Mouse (Mus musculus) c-Kit-positive CD71-positive TER-119-negative erythroid progenitor cells, embryonic 14.5 days (primary cell): ENCODE data around the gene Tbc1d17.
"Not testable (repeated sequence)": the region's sequence is repeated elsewhere in the genome, so short reads cannot be mapped to it uniquely, and the experiment has no call there.

Source experiments
- DNase-seq: peaks from one replicate; pipeline ENCODE4 v3.0.0-alpha.2; 2013; ENCODE audit warnings: low read depth

Tbc1d17 gene

DNA sequence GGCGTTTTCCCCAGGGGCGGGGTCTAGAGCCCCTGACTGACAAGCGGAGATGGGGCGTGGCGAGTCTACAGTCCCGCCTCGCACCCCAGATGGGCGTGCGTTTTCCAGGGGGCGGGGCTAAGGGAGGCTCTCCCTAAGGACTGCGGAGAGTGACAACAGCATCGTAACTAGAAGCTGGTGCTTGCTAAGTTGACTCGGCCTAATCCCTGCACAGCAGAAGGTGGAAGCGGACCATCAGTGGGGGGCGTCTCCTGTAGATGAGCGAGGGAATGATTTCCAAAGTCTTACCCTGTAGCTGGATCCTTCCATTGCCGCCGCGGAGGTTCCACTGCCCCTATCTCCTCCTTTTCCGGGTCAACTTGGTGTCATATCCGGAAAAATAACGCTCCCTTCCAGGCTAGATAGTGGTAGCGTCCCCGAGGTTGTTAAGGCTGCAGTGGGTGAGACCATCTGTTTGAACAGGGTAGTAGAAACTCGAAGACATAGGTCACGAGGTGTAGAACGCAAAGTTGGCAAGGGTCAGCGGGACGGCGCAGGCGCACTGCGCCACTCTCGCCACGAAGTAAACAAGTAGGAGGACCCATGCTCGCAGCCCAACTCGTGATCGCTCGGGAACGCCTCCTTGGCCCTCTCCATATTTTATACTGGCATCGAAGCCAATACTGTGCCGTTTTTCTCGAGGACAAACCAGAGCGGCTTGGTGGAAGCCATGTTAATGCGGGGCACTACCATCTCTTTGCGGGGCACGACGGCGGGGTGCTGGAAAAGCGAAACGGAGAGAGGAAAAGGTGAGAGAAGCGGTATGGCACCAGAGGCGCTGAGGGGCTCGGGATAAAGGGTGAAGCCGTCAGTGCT lies at the start of gene Tbc1d17, which contains the start of gene Akt1s1:
Gene Tbc1d17 (minus strand): TSS at position 519 of the 855 bp plus-strand sequence.
Gene Akt1s1 (plus strand): TSS at position 431 of the 855 bp plus-strand sequence.
- DNase-seq, result peak; percentile 97

DNA sequence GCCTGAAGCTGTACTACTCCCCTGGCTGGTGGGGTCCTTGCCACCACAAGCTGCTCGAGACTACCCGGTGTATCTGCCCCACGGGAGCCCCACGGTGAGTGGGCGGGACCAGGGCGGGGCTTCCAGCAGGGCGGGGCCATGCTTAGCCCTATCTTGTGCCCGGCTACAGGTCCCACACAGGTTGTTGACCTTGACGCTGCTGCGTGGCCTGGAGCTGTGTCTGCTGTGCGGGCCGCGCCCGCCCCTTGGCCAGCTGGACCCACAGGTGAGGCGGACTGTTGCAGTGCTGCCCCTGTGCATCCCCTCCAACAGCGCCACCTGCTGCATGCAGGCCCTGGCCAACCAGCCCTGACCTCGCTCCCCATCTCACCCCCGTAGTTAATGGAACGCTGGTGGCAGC lies 49.7 kb upstream of the Tbc1d17 start:
- no peak for DNase-seq

DNA sequence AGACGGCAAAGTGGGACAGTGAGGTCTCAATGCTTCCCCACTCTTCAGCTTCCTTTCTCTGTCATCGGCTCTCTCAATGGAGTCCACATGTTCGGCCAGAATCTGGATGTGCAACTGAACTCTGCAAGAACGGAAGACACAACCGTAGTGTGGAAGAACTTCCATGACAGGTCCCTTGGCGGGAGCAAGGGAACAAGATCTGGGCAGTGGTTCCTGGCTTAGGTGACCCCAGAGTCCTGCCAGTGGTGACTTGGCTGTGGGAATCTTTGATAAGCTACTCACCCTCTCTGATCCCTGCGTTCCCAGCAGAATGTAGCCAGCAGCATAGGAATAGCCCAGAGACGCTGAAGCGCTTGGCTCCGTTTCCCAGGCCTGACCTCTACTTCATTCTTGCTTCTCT lies 47.6 kb upstream of the Tbc1d17 start:
- DNase-seq, result no peak

DNA sequence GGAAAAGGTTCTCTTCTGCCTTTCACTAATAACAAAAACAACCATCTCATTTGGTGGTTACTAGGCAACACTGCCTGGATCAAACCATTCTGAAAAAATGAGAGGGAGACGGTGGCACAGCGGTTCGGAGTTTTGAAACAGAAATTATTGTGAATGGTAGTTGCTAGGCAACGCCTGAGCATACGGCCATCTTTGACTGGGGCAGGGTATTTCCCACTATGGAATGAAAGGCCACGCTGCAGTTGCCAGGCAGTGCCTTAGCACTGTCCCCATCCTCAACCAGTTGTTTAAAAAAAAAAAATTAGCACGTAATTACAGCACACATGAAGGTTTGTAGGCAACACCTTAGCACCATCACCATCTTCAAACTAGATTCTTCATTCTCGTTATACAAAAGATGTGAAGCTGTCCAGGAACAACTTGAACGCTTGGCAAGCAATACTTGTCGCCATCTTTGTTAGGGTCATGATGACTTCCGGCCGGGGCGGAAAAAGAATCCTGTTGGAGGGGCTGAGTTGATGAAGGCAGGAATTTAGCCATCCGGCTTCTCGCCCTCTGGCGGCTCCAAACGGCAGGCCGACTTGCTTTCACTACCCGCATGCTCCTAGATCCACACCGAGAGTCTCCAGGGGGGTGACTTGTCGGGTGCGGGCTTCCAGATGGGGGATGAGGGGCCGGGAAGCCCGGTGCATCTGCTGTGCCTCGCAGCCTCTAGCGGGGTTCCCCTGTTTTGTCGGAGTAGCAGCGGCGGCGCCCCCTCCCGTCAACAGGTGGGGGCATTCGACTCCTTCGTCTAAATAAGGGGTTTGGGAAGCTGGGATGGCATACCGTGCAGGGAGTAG lies 46.9 kb upstream of the Tbc1d17 start, which contains the start of gene Fuz:
Gene Fuz (plus strand): TSS at position 487 of the 842 bp plus-strand sequence.
- peak; percentile 87 for DNase-seq

DNA sequence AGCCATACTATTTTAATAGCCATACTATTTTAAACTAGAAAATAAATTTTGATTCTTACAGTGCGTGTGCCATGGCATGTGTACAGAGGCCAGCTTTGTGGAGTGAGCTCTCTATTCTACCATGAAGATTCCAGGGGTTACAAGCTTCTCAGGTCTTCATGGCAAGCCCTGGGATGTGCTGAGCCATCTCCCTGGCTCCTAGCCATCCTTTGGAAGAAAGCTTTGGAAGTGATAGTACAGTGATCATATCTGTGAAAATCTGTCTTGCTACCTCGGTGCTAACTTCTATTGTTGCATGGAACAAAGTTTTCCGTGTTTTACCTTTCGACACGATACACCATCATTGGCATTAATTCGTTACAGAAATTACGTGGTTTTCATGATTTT lies 46.3 kb upstream of the Tbc1d17 start:
- DNase-seq, result no peak

DNA sequence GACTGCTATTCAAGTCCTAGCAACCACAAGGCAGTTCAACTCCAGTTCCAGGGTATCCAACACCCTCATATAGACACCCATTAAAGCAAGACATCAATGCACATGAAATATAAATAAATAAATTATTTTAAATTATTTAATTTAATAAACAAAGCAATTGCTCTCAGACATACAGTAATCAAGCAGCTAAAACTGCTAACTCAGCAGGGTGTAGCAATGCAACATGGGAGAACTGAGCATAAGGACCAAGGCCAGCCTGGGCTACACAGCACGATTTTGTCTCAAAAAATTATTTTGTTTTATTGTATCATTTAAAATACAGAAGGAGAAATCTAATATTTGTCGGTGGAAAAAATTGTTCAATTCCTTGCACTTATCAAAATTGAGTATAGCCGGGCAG lies 45.3 kb upstream of the Tbc1d17 start:
- DNase-seq, result no peak

DNA sequence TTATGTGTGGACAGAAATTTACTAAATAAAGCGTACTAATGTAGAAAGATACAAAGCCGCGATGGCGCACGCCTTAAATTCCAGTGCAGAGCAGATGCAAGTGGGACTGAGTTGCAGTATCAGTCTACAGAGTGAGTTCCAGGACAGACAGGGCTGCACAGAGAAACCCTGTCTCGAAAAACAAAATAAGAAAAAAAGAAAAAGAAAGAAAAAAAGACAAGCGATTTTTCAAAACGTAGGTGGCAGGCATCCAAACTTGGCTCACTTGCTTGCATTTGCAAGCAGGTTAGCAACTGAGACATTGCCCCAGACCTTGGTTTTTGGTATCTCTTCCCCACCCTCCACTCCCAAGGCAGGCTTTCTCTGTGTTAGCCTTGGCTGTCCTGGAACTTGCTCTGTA lies 44.3 kb upstream of the Tbc1d17 start:
- DNase-seq, result no peak

DNA sequence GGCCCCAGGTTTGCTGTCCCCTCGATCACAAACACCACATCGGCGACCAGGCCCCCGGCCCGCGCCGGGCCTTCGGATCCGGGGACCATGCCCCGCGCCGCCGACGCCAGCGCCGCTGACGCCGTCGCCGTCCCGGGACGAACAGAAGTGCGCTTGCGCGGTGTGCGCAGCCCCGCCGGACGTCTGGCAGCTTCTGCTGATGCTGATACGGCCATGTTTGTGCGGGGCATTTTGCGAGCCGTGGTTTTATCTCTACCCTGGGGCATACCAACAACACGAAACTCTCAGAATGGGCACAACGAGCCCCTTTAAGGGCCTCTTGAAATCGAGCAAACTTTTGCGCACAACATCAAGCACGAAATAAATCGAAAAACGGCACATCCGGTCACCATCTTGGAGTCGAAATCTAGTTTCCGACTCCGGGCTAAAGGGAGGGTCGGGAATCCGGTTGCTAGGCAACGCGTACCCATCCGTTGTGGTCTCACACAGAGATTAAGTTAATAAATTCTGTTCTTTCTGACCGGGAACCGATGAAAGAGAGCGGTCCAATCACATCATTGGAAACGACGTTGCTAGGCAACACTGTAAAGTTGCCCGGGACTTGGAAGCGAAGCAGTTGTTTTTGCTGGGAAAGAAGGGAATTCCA lies 43.5 kb upstream of the Tbc1d17 start, which contains the start of gene Med25:
Gene Med25 (minus strand): TSS at position 437 of the 646 bp plus-strand sequence.
- peak; percentile 74 for DNase-seq

DNA sequence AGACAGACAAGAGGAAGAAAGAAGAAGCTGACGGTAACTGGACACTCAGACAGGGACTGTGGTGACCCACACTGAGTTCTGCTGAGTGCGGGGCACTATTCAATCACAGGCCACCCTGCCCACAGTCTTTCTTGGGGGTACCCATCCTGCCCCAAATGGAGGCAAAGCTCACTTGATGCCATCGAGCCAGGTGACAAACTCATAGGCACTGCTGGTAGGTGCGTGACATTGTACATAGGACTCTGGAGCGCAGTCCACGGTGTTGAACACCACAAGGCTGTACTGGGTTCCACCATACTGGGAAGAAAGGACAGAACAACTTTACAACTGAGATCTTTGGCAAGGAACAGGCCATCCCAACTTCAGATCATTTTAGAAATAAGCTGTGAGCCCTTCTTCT lies 42.7 kb upstream of the Tbc1d17 start:
- DNase-seq, result no peak

DNA sequence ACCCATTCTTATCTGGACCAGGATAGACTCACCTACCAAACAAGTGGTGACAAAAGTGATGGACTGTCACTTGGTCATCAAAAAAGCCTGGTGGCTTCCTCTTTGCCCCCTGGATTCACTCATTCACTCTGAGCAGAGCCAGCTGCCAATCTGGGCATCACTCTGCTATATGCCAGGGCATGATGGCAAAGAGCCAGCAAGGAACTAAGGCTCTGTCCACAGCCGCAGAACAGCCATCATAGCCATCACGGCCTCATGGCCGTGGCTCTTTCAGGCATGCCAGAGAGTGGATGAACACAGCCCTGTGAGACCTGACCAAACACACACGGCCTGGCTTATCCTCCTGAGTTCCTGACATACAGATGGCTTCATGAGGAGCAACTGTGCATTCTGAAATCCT lies 41.9 kb upstream of the Tbc1d17 start:
- DNase-seq, result no peak

DNA sequence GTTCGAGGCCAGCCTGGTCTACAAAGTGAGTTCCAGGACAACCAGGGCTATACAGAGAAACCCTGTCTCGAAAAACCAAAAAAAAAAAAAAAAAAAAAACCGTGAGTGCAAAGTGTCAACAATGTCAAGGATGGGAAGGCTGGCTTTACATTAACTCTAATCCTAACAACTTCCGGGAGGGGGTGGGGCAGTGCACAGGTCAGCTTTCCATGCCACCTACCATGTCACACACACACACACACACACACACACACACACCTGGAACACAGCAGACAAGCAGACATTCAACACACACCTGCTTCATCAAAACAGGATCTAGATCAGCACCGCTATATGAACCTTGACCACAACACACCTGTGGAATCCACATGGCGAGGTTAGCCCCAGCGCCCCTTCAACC lies 41.3 kb upstream of the Tbc1d17 start:
- DNase-seq, result no peak

DNA sequence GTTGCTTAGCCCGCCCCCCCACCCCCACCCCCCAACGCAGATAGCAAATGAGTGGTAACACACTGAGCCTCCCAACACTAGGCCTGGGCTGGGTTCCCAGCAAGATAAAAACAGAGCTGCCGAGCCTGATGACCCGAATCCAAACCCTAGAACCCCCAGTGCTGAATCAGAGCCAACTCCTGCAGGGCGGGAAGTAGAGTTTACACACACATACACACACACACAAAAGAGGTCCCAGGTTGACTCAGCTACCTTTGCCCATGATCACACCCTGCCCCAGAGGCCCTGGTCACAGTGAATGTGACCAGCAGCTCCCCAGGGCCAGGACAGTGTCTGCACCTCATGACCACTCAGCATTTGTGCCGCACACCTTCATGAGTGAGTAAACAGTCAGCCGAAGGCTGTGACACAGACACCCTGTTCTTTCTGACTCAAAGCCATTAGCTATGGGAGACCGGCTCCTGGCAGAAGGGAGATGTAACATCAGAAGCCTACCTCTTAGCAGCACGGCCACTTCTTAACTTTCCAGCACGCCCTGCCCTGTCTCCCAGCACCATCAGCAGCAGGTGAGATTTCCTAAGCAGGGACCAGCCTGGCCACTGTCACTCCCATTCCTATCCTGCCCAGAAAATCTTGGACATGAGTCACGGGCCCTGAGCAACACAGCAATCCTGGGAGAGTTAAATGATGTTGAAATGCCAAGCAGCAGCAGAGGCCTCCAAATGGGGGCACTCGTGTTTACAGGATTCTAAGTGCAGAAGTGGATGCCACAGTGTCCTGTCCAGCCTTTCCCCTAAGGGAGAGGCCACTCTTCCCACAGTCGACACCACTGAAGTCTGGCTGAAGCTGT lies 39.6 kb upstream of the Tbc1d17 start:
- no peak for DNase-seq

DNA sequence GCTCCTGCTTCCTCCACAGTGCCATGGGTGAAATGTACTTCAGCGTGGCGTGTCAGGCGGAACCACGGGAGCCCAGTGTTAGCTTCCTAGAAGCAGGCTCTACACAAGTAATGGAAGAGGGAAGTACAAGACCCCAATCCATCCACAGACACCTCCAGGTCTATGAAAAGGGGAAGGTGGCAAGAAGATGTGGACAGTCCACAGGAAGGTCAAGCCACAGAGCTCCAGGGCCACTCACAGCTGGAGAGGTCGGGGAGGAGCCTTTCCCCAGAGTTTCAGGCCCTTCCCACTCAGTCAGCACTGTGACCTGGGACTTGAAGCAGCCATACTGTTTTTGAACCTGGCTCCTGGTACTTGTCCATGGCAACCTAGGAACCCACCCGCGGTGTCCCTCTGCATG lies 38.1 kb upstream of the Tbc1d17 start:
- no peak for DNase-seq

DNA sequence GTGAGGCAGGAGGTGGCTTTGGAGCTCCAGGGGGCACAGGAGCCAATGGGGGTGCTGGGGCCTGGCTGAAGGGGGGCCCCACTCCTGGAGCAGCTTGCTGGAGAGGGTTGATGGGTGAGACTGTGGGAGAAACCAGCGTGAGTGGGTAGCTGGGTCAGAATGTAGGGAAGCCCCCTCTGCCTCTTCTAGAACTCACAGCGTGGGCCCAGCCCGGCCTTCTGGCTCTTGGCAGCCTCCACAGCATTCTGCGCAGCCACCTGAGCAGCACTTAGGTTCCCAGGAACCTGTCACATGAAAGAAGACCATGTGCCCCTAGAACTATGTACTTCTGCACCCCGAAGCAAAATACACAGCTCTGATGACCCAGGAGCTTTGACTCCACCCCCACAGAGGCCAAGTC lies 35.8 kb upstream of the Tbc1d17 start:
- DNase-seq, result no peak

DNA sequence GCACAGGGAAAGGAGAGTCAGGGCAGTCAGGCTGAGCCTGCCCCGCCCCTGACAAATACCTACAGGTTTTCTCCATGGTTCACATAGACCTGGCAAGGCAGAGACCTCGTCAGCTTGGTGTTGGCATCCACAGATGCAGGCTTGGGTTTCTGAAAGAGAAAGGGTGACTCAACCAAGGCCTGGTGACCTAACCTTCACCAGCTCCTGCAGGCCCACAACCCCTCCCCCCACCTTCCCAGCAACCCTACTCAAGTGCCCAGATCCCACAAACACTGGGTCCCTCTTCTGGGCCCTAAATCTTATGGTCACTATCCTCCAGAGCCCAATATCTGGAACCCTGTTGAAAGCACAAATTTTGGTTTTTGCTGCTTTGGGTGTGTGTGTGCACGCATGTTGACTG lies 34.2 kb upstream of the Tbc1d17 start:
- no peak for DNase-seq

DNA sequence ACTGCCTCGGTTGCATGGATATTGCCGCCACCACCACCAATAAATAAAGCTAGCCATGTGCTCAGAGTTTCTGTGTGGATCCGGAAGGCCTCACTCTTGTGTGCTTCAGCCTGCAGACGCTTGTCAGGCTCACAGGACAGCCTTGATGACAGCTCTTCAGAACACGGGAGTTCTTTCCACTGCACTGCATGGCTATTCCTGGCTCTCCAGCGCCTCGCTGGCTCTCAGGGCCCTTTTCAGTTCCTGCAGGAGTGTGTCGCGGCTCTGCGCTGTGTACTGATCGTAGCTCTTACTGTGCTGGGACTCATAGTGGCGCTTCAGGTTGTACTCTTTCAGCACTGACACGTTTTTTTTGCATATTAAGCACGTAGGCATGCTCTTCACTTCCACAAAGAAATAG lies 29.0 kb upstream of the Tbc1d17 start:
- no peak for DNase-seq

DNA sequence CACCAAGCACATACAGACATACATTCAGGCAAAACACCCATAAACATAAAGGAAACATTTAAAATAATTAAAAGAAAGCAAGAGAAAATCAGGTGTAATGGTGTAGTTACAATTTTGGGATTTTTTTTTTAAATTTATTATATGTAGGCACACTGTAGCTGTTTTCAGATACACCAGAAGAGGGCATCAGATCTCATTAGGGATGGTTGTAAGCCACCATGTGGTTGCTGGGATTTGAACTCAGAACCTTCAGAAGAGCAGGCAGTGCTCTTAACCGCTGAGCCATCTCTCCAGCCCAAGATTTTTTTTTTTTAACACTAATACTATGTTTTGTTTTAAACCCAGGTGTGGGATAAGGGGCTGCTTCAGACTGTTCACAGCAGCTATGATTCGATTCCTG lies 22.9 kb upstream of the Tbc1d17 start:
- DNase-seq, result not testable (repeated sequence)

DNA sequence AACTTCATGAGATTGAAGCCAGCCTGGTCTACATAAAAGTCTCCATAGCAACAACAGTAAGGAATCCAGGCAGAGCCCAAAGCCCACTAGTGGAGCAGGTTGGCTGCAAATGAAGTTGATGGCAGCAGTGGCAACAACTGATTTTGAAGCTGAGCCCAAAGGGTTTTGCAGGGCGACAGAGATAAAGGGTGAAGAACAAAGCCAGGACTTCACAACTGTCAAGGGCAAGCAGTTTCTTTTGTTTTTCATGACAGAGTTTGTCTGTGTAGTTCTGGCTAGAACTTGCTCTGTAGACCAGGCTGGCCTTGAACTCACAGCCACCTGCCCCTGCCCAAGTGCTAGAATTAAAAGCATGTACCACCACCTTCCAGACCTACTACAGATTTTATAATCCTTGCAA lies 22.3 kb upstream of the Tbc1d17 start:
- no peak for DNase-seq

DNA sequence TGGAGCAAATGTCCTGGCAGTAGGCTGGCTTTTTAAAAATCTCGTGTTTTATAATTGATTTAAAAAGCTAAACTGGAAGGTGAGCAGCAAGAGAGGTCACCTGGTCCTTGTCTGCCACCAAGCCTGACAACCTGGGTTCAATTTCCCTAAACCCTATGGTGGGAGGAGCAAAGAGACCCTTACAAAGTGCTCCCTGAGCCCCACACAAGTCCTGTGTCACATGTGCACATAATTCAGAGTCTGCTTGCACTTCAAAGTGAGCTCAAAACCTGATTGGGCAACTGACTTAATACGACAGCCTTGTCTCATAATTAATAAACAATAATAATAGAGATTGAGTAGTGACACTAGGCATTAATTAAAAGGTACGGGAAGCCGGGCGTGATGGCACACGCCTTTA lies 21.7 kb upstream of the Tbc1d17 start:
- DNase-seq, result no peak

DNA sequence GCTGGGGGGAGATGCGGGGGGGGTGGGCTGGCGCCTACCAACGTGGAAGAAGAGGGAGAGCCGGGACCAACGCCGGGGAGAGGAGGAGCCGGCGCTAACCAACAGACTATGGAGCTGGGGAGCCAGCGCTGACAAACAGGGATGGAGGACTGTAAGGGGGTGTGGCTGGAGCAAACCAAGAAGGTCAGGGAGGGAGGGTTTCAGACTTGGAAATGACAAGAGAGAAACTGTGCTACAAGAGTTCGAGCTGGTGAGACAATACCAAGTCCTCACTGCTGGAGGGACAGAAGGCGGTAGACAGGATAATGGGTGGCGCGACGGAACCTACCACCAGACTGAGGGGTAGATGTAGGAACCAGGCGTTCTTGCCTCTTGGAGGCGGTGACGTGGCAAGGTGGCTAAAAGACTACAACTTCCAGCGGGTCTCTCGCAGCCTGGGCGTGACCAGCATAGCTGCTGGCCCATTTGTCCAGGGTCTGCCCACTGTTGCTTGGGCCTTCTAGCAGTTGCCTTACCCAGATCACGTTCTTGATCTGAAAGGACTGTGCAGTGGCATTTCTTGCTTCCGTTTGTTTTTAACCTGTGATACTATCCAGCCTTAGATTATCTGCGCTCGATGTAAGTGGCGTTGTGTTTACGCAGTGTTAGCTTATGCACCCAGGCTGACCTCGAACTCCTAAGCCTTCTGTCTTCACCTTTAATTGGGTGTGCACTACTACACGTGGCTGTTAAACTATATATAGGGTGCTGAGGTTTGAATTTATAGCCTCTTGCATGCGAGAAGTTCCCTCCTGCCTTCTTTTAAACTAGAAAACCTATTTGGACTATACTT lies 21.0 kb upstream of the Tbc1d17 start, which contains the start of gene Ptov1:
Gene Ptov1 (minus strand): TSS at position 92 of the 832 bp plus-strand sequence.
- peak; percentile 89 for DNase-seq
